Mouse (Mus musculus) limb, embryonic 14.5 days (tissue): ENCODE measurements at regions not wholly inside any gene's neighbourhood (a gene's known extent, or its start where the extent isn't known, plus 50 kb on each side); places are given as distances from the start of the nearest gene placed in this dataset.
"Not testable (repeated sequence)": the region's sequence is repeated elsewhere in the genome, so short reads cannot be mapped to it uniquely, and the experiment has no call there.

Experiments
- ATAC-seq: fragments of 200-750 bp; cut with Nextera tagmentation; 2 replicates; pipeline ENCODE4 v1.8.0; 2017; ENCODE audit warnings: low read depth, moderate number of reproducible peaks, moderate TSS enrichment; ENCODE audit not compliant: low FRiP score
- DNase-seq: peaks from one replicate; pipeline ENCODE4 v3.0.0-alpha.2; 2015; ENCODE audit warnings: low spot score
- H3K27ac ChIP-seq: fragments of 300-500 bp; sonication (generic); replicated peaks from 2 replicates; pipeline ENCODE4 v1.5.1; 2014; ENCODE audit warnings: low read depth, mild to moderate bottlenecking, low read length, moderate library complexity, mixed read lengths
- H3K27me3 ChIP-seq: fragments of 300-500 bp; sonication (generic); 2 replicates; pipeline ENCODE4 v1.6.1; 2014; ENCODE audit warnings: low read length, mixed read lengths; ENCODE audit not compliant: control insufficient read depth, insufficient read depth
- H3K36me3 ChIP-seq: fragments of 300-500 bp; sonication (generic); 2 replicates; pipeline ENCODE4 v1.6.1; 2014; ENCODE audit warnings: mild to moderate bottlenecking, low read length, moderate library complexity, mixed read lengths; ENCODE audit not compliant: control insufficient read depth, insufficient read depth
- H3K4me1 ChIP-seq: fragments of 300-500 bp; sonication (generic); 2 replicates; pipeline ENCODE4 v1.6.1; 2014; ENCODE audit warnings: antibody characterized with exemption, low read length, mixed read lengths; ENCODE audit not compliant: control insufficient read depth, insufficient read depth
- H3K4me2 ChIP-seq: fragments of 300-500 bp; sonication (generic); replicated peaks from 2 replicates; pipeline ENCODE4 v1.6.1; 2014; ENCODE audit warnings: low read depth, mild to moderate bottlenecking, low read length, moderate library complexity; ENCODE audit not compliant: severe bottlenecking
- H3K4me3 ChIP-seq: fragments of 300-500 bp; sonication (generic); replicated peaks from 2 replicates; pipeline ENCODE4 v1.5.1; 2014; ENCODE audit warnings: low read length
- H3K9ac ChIP-seq: fragments of 300-500 bp; sonication (generic); 2 replicates; pipeline ENCODE4 v1.6.1; 2014; ENCODE audit warnings: mild to moderate bottlenecking, low read depth, low read length, moderate library complexity; ENCODE audit not compliant: severe bottlenecking
- H3K9me3 ChIP-seq: fragments of 300-500 bp; sonication (generic); 2 replicates; pipeline ENCODE4 v1.6.1; 2016; ENCODE audit warnings: low read length; ENCODE audit not compliant: control insufficient read depth
- POLR2A ChIP-seq: fragments of 200-500 bp; IDR thresholded peaks from 2 replicates; pipeline ENCODE4 v1.8.0; 2012; ENCODE audit warnings: inconsistent platforms, mild to moderate bottlenecking, moderate library complexity, borderline replicate concordance; ENCODE audit not compliant: insufficient read depth, insufficient read length; ENCODE audit errors: extremely low read depth
- WGBS: fragments of 180-500 bp; shearing (Covaris S2); extraction: QIAGEN DNeasy Blood & Tissue Kit; methylation state at CpG from one replicate; pipeline ENCODE4 v1.1.7; 2014; 5-methylcytosine and 5-hydroxymethylcytosine counted together

DNA sequence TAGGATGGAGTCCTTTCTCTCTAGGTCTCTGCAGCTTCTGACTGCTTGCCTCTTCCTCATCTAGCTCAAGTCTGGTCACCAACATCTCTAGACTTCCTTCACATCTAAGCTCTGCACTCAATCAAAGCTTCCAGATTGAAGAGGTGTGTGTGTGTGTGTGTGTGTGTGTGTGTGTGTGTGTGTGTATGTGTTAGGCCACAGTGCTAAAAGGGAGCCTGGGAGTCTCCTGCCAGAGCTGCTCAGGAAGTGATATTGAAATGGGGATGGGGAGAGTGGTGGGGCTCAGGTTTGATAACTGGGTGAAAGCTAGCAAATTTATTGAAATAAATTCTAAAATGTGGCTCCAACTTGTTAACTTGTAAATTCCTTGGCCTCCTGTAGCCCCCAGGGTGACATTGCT is 73.3 kb downstream of the Gm31371 start:
- not testable (repeated sequence) for DNase-seq, H3K27me3 ChIP-seq, ATAC-seq, H3K27ac ChIP-seq, H3K36me3 ChIP-seq, H3K4me2 ChIP-seq, H3K4me1 ChIP-seq, H3K9me3 ChIP-seq, H3K9ac ChIP-seq, H3K4me3 ChIP-seq

DNA sequence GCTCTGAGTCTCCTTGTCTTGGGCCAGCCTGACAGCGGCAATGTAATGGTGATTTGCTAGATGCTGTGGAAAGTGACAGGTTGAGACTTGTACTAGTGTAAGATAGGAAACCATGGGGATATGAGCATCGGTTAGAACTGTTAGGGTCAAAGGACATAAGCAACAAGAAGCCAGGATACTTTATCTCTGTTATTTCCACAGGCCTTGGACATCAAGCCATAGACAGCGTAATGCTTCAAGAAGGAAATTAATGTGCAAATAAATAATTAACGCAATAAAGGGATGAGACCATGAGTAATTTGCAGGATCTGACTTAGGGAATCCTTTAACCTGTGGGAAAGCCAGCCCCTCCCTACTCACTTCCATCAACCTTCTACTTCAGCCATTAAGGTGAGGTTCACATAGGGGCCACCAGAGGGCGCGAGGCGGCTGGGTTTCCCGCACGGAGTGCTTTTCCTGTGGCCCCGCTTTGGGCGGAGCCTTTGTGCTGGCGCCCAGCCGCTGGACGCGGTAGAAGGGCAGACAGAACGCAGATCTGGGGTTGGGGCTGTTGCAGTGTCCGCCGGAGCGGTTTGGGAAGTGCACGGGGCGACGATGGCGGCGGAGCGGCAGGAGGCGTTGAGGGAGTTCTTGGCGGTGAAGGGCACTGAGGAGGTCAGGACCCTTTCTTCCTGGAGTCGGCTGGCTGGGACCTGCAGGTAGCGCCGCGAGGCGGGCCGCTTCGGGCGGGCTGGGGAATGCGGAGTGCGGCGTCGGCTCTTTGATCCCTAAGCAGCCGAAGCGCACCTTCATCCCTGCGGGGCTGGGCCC is 76.5 kb downstream of the Gm31371 start:
- Histone ChIP-seq H3K4me3 (peak overlapping the region; percentile 45), H3K4me1 (no peaks in the 10 kb centered on the region), H3K27ac (no peak overlapping the region), H3K36me3 (0 out of 2 replicates have a peak, but pooled peaks cover 3% of the 10 kb centered on the region), H3K9me3 (no peaks in the 10 kb centered on the region; the same call in 1 of the 2 replicates), H3K4me2 (peak overlapping the region; percentile 61), H3K27me3 (no peaks in the 10 kb centered on the region), H3K9ac (peak overlapping the region; percentile 75)
- ATAC-seq (peak; percentile 97), DNase-seq (peak; percentile 71)
- 0 out of 2 replicates have a peak, but pooled peaks have one; percentile 54 for TF ChIP-seq POLR2A
- 10% methylated on average over 25 of the region's 42 CpGs for WGBS

DNA sequence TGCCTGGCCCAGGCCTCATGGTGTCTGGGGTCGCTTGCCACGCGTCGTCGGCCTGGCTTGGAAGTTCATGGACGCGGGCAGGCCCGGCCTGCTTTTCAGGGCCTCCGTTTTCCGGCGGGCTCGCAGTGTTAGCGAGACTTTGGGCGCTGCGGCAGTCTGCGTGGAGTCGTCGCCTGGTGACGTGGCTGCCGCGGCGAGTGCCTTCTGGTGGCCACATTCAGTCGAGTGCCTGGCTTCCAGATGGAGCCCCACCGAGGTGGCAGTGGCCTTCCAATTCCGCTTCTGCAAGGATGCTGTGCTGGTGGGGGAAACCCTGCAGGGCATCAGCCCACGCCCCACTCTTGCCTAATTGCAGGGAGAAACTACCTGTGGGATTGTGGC is 77.1 kb downstream of the Gm31371 start:
- H3K36me3 ChIP-seq, DNase-seq, H3K27me3 ChIP-seq, H3K4me1 ChIP-seq, H3K9me3 ChIP-seq, H3K27ac ChIP-seq: not testable (repeated sequence)
- 0 out of 2 replicates have a peak, but pooled peaks have one; percentile 26 for ATAC-seq
- WGBS = 22% methylated on average over 21 of the region's 26 CpGs
- H3K4me3 ChIP-seq = peak overlapping the region; percentile 45
- peak overlapping the region; percentile 61 for H3K4me2 ChIP-seq
- H3K9ac ChIP-seq = peak overlapping the region; percentile 75

DNA sequence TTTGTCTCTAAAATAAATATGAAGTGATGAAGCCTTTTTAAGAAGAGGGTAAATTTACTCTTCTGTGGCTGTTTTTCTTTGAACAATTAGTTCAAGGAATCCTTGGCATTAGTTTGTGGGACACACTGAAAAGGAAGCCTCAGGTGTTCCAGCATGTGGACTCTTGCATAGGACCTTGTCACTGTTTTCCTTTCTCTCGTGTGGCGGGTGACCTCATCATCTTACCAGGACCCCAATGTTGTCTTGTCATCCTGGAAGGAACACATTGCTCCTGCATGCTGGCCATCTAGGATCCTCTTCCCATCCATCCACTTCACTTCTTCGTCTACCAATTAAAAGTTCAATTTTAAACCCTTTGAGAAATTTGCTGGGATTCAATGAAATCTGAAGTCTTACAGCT is 104.9 kb downstream of the Gm31371 start:
- not testable (repeated sequence) for DNase-seq

DNA sequence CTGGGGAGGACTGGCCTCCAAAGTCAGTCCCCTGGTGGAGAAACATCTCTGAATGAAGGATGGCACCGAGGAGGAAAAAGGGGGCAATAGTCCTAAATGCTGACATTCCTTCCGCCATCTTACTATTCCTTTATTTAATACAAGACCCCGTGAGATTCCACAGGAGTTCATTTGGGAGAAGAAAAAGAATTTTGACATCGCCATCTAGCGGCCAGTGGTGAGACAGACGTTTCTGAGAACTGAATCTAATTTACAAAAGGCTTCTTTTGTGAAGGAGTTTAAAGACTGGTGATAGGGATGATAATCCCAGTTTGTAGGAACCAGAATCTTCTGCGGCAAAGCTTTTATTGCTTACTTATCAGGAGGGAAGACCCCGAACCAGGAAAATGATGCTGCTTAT is 107.8 kb downstream of the Gm31371 start:
- not testable (repeated sequence) for H3K4me3 ChIP-seq, H3K4me2 ChIP-seq, H3K4me1 ChIP-seq, ATAC-seq, DNase-seq, H3K27ac ChIP-seq, H3K36me3 ChIP-seq, H3K9me3 ChIP-seq, H3K9ac ChIP-seq, H3K27me3 ChIP-seq
- WGBS = 68% methylated on average over 8 of the region's 8 CpGs

More for the DNA sequence above, 104.9 kb downstream of the Gm31371 start:
- not testable (repeated sequence) for H3K9me3 ChIP-seq, H3K36me3 ChIP-seq, H3K4me1 ChIP-seq, H3K27ac ChIP-seq, H3K4me3 ChIP-seq, H3K9ac ChIP-seq, ATAC-seq, H3K4me2 ChIP-seq, H3K27me3 ChIP-seq
- 83% methylated on average over 3 of the region's 3 CpGs for WGBS

DNA sequence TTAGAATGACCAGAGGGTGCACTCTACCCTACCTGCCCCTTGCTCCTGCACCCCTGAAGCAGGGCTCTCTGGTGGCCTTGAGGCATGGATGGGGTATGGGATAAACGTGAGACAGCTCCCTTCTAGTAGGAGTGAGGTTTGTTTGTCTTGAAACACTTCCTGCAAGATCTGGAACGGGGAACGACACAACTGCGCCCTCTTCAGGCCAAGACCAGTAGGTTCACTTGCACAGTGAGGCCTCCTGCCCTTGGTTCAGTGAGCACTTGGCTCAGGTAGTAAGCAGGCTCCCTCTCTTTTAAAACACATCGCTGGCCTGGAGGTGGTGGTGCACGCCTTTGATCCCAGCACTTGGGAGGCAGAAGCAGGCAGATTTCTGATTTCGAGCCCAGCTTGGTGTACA is 110.1 kb downstream of the Gm31371 start:
- H3K27me3 ChIP-seq, H3K4me3 ChIP-seq, H3K4me1 ChIP-seq, H3K9ac ChIP-seq, ATAC-seq, H3K9me3 ChIP-seq, H3K36me3 ChIP-seq, H3K27ac ChIP-seq, H3K4me2 ChIP-seq, DNase-seq: not testable (repeated sequence)
- 77% methylated on average over 7 of the region's 7 CpGs for WGBS

DNA sequence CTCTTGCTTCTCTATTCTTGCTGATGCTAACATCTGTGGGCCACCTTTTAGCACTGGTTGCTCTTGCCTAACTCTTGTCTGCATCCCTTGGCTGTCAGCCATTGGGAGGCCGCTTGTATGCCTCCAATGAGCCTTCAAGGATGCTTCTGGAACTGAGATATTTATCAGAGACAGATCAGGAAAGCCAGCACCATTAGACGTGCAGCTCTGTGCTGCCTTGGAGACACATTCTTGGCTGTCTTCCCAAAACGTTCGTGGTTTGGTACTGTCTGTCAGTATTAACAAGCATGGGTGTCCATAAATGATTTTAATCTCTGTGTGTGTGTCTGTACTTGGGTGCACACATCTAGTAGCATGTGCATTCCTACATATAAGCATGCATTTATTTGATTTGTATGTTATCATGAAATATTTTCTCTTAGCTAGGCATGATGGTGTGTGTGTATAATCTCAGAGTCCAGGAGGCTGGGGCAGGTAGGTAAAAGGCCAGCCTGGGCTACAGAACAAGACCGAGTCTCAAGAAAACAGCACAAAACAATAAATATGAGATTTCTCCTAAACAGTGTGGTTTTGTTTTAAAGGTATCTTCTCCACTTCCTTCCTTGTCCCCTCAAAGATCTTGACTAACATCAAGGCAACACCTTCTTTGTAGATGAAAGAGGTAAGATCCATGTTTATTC is 111.4 kb downstream of the Gm31371 start:
- ATAC-seq, H3K9ac ChIP-seq, DNase-seq, H3K4me1 ChIP-seq, H3K9me3 ChIP-seq, H3K27ac ChIP-seq, H3K27me3 ChIP-seq, H3K4me2 ChIP-seq, H3K36me3 ChIP-seq, H3K4me3 ChIP-seq: not testable (repeated sequence)
- 80% methylated on average over 5 of the region's 5 CpGs for WGBS

DNA sequence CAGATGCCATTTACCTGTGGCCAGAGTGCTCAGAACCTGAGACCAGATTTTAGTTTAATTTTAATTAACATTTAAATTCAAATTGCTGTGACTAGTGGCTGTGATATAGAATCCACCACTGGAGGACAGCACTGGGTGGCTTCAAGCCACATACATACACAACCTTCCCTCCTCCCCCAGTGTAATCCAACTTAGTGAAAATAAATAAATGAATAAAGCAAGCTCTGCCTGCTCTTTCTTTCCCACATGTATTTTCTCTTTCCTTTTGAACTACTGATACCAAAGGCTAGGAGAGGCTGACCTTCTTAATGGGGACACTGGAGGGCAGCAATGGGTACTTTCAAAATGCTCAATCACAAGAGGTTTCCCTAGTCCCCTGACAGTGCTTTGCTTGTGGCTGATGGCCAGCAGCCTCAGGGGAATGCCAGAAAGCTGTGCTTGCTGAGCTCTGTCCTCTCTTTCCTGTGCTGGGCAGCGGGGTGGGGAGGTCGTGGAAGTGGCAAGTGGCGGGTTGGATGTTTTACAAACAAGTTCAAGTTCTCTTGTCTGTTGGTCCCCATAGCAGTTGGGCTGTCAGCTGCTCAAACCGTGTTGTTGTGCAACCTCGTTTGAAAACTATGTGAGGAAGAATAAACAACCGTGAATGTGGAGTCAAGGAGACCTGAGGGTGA is 112.4 kb downstream of the Gm31371 start:
- H3K4me1 ChIP-seq, DNase-seq, H3K36me3 ChIP-seq, ATAC-seq, H3K9me3 ChIP-seq, H3K4me2 ChIP-seq, H3K4me3 ChIP-seq, H3K9ac ChIP-seq, H3K27ac ChIP-seq, H3K27me3 ChIP-seq: not testable (repeated sequence)
- WGBS = 93% methylated on average over 6 of the region's 6 CpGs
